Mouse (Mus musculus): Measurements from ENCODE around the gene Zw10.

The Zw10 gene

DNA sequence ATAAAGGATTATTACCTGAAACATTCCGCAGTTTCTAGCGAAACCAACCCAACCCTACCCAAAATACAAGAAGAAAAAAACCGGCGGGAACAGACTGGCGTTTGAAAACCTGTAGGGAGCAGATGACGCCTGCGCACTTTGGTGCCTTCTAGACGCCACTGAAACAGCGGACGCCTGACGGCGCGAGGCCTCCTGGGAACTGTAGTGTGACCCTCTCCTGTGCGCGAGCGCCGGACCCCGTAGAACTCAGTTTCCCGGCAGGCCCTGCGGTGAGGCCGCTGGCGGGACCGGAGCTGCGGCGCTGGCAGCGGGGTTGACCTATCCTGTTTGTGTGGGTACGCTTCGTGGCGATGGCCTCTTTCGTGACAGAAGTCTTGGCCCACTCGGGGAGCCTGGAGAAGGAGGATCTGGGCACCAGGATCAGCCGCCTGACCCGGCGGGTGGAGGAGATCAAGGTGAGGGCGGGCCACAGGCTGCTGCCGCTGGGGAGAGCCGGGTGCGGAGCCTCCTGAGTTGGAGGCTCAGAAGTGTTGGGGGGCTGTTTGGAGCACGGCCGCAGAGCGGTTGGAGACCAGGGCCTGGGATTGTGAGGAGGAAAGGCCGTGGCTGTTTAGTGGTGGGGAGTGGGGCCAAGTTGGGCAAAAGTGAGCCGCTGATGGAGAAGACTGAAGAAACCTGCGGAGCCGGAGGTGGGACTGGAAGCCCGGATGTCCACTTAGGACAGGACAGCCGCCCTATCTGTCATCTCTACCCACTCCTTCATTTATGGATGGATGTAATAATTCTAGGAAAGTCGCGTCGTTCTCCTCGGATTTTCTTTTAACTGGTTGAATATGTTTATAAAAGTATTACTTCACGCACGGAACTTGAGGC, at the start of gene Zw10:
Zw10 (plus strand) TSS at position 281 of the 873 bp plus-strand sequence.
- DNase-seq (ENCODE audit: low spot score in 2 of 2) = peak; percentile 94 to 95

DNA sequence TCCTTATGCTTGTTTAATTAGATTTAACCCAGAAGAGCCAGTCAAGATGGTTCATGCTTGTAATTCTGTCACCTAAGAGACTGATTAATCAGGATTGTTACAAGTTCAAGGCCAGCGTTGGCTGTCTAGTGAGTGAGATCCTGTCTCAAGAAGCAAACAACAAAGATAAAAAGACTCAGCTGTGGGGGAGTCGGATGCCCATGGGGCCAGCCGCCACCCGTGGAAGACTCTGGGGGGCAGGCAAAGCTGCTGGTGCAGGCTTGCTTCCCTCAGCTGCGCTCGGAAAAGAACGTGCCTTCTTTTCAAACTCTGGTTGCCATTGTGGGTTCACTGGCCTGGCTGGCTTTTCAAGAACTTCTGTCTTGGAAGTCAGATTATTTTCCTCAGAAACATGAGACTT, 39.6 kb upstream of the Zw10 start:
- no peak for DNase-seq (ENCODE audit: low spot score in 2 of 2)

DNA sequence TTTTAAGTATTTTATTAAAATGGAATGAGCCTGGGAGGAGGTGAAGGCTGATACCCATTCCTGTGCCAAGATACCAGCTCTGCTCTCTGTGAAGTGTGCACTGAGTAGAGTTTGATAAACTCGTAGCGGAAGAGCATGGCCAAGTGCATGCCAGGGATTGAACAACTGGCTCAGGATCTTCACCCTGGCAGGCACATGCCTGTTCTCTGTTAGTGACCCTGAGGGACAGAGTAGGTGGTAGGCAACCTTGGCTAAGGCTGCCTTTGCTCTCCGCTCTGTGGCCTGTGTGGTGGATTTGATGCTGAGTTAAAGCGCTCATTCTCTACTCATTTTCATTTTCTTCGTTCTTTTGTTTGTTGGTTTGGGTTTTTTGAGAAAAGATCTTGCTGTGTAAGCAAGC, 34.1 kb upstream of the Zw10 start:
- no peak for DNase-seq (ENCODE audit: low spot score in 2 of 2)

DNA sequence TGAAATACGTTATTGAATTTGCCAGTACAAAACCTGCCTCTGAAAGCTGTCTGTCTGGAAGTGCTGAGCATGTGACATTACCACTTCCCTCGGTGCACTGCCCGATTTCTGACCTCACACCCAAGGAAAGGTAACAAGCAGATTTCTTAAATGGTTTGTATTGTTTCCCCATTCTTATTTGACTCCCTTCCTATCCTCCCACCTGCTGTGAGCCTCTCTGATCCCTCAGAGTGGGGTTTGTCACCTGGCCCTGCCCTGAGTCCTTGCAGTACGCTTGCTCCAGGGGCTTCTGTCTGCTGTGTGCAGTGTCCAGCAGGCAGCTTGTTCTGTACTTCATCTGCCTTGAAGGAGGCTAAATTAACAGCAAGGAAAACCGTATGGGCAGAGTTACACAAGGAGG, 31.5 kb upstream of the Zw10 start:
- no peak for DNase-seq (ENCODE audit: low spot score in 2 of 2)

DNA sequence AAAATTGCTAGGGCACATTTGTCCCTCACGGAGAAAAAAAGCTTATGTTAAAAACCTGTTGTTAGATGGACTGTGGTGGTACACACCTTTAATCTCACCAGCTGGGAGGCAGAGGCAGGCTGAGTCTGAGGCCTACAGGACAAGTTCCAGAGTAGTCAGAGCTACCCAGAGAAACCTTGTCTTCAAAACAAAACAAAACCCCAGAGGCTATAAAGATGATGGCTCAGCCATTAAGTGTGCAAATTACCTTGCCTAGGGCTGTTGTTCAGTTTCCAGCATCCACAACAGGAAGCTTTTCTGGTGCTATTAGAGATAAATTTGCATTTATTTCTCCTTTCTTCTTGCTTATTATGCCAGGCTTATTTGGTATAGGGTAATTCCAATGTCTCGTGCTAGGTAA, 30.9 kb upstream of the Zw10 start:
- DNase-seq (ENCODE audit: low spot score in 2 of 2) = no peak

DNA sequence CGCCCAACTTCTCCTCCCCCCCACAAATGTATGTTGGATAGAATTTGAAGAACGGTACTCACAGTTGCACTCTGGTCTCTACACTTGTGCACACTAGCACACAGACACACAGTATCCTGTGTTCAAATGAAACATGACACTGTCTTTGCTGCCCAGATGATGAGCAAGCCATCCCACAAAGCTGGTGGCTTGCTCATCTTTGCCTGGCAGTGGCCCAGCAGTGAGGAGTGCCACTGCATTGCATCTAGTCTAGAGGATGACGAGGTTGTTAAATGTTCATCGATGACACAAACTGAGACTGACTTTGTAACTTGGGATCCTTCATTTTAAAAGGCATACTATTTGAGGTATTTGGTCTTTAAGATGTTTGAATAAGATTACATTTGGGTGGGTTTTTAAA, 20.6 kb upstream of the Zw10 start:
- DNase-seq (ENCODE audit: low spot score in 2 of 2) = no peak

DNA sequence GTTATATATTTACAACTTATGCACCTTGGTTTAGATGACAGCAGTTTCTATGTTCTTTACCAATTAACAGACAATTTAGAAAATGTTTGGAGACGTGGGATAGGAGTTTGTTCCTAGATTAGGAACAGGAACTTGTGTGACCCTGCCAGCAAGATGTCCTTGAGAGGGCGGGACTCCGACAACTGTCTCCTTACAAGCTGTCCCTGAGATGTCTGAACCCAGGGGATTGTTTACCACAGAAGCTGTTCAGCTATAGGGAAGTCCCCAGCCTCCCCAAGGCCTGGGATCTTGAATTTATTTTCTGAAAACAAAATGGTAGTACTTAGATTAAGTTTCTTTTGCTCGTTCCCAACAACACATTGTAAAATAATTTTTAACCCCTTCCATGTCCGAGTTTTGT, 4.5 kb upstream of the Zw10 start:
- no peak for DNase-seq (ENCODE audit: low spot score in 2 of 2)

DNA sequence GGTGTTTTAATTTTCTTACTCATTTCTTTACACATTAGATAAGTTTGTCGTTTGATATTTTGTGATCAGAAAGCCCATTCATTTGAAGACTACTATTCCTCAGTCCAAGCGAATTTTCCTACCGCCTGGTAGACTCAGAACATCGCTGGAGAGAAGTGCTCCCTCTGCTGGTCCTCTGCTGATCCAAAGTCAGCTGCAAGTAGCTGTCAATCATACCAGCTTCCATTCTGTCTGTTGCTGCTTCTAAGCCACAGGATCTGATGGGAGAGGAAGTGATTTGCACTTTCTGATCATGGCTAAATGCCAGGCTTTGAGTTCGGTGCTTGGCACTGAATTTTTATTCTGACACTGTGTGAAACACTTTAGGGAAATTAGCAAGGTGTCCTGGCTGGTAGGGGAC, 4.1 kb upstream of the Zw10 start:
- DNase-seq (ENCODE audit: low spot score in 2 of 2) = peak; percentile 36 to 43

DNA sequence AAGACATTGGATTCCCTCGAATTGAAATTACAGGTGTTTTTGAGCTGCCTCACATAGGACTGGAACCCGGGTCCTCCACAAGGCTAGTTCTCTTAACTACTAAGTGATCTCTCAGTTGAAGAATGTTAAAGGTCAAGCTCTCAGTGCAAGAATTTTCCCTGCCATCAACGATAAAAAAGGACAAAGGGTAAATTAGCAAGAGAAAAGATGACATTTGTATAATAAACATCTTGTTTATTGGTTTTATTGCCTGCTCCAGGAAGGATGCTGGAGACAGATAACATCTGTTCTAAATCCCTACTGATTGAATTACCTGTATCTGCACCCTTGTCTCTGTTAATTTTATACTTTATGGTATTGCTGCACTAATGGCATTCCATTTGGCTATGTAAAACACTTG, 1.4 kb upstream of the Zw10 start:
- no peak for DNase-seq (ENCODE audit: low spot score in 2 of 2)

DNA sequence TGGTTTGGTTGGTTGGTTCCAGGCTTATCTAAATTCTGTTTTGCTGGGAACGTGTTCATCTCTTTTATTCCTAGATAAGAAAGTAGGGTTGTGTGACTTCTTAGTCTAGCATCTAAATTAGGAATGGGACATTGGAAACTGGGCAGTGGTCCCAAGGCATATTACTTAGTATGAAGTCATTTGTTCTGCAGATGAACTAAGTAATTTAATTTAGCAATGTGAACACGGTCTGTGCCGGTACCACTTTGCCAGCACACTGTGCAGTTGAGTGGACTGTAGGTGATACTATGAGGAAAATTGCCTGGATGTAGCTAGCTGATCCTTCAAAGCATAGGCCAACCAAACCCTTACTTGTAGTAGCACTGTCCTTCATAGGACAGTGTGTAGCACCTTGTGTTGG, 21.4 kb downstream of the Zw10 start:
- no peak for DNase-seq (ENCODE audit: low spot score in 2 of 2)

DNA sequence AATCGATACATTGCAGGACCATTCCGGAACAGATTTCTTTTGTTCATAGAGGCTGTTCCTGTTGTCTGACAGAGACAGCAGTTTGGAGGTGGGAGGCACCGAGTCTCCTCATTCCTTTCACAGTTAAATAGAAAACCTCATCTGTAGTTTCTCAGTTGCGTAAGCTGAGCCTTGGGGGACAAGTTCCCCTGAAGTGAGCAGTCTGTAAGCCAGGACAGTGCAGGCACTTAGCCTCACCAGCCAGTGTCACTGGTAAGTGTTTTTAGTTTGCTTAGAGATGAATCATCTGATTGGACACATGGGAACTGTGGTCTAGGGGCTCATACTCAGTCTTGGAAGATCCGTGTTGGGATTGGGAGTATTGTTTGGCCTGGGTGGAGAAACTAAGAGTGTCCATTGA, 25.7 kb downstream of the Zw10 start, which contains the start of gene Tmprss5:
Tmprss5 (plus strand) TSS at position 154 of the 400 bp plus-strand sequence.
- DNase-seq (ENCODE audit: low spot score in 2 of 2) = no peak

DNA sequence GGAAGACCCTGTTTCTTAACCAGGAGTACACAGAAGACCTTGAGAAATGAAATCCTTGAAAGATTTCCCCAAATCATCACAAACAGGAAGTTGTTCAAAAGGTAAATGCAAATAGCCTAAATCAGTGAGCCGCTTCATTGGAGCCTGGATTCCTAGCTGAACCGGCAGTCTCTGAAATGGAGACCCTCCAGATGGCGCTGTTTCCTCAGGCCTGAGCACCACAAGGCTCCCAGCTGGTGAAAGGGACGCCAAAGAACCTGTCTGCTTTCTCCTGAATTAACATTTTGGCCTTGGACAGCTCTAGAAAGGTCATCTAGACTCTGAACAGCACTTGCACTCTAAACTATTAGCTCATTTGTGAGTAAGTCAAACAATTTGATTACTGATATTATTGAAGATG, 26.1 kb downstream of the Zw10 start:
- no peak for DNase-seq (ENCODE audit: low spot score in 2 of 2)

DNA sequence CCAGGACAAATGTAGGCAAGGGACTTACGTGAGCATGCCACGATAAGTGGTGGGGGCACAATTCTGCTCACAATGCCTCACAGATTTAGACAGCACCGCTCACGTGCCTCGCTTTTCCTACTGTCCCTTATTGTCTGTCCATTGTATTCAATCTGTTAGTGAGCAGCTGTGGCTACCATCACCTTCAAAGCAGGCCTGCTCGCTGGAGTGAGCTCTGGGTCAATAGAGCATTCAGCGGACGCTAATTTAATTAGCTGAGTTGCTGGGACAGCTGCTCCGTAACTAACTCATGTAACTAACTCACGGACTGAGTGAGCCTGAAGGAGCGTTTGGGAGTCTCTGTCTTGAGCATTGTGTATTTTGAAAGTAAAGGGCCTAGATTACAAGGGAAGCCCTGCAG, 31.9 kb downstream of the Zw10 start:
- no peak for DNase-seq (ENCODE audit: low spot score in 2 of 2)

DNA sequence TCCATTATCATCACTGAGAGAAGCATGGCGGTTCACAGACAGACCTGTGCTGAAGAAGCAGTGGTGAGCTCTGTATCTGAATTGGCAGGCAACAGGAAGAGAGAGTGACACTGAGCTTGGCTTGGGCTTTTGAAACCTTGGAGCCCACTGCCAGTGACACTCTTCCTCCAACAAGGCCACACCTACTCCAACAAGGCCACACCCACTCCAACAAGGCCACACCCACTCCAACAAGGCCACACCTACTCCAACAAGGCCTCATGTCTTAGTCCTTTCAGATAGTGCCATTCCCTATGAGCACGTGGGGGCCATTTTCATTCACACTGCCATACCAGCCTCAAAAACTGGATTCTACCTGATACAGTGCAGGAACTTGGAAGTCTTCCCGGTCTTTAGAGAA, 43.5 kb downstream of the Zw10 start:
- no peak for DNase-seq (ENCODE audit: low spot score in 2 of 2)

DNA sequence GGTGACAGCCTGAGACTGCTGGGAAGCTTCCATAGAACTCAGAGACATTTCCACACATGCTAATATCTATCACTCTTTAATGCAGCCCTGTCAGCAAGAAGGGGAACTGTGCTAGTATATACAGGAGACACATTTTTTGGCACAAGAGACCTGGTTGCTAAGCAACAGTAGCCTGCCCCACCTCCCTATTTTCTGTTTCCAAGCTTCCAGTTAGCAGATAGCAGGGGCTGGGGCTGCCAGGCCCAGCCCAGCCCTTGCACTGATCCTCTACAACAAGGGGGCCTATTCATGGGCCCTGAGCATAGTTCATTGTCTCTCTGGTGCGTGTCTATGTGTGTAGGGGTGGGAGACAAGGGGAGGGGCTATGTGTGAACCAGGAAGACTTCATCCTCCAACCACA, 46.9 kb downstream of the Zw10 start:
- DNase-seq (ENCODE audit: low spot score in 2 of 2) = no peak

DNA sequence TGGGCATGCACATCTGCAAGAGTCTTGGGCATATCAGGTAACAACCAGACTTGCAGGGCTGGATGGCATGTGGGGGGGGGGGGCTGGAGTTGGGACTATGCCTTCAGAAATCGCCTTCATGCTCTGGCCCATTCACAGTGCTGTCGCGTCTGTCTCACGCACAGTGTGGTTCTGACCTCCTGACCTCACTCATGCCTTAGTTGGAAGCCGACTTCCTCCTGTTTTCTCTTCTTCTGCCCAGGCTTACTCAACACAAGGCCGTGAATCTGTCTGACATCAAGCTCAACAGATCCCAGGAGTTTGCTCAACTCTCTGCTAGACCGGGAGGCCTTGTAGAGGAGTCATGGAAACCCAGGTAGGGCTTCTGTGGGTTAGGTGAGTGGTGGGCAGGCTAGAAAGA, 53.7 kb downstream of the Zw10 start:
- DNase-seq (ENCODE audit: low spot score in 2 of 2) = no peak

DNA sequence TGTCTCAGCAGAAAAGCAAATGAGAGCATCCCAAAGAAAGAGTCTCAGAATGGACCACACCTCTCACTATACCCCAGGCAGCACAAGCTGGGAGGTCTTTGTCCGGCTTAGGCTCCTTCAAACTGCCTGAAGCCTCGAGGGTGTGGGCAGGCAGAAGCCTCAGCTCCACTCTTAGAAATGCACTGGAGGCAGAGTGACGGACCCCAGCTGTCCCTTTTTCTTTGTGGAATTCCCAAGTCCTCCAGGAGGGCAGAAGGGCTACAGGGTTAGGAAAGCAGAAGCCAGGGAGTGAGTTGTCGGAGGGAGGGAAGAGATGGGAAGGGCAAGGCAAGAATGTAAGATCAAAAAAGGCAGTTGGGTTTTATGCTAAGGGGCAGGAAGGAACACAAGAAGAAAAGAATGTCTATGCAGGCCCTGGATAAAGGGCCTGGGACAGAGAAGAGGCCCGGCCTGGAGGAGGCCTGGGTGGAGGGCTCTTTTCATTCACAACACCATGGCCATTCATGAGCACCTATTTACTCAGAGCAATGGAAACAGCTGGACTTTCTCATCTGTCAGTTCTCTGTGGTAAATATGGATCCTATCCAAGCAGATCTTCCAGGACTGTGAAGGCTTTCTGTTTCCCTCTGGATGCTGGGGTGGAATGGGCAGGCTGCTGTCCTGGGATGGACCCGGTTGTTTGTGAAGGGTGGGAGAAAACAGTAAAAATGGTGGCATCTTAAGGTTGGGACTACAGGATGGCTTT, 55.2 kb downstream of the Zw10 start:
- DNase-seq (ENCODE audit: low spot score in 2 of 2) = no peak

DNA sequence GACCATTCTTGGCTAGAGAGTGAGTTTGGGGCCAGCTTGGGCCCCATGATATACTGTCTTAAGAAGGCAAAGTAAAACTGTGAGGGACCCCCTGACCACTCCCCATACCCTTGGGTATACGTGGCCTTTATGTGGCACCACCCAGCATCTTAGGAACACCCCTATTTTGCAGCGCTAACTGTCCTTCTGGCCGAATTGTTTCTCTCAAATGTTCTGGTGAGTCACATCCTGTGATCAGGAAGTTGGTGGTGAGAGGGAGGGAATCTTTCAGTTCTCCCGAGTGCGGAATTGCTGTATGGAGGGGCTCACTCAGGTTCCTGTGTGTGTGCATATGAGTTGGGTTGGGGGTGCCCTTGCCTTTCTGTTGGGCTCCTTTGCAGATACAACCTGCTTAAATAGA, 55.9 kb downstream of the Zw10 start:
- no peak for DNase-seq (ENCODE audit: low spot score in 2 of 2)

DNA sequence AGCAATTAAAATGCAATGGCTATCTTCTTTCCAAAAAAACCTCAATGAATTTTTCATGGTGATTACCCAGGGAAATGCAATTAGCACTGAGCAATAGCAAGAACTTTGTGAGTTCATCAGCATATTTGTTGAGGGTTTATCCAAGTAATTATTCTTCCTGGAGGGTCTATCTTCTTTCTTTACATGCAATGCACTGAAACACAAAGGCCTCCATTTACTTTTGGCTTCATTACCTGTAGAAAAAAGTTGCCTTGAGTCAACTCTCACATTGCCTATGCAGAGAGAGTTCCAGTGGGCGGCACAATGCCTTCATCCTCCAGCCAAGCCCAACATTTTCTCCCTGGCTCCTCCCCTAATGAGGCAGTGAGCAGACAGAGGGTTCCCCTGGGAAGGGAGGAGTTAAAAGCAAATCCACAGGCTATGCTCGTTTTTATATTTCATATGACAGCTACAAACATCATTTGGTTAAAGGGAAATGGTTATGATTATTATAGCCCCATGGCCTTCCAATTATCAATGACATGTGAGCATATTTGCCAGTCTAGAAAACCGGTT, 62.9 kb downstream of the Zw10 start:
- no peak for DNase-seq (ENCODE audit: low spot score in 2 of 2)

DNA sequence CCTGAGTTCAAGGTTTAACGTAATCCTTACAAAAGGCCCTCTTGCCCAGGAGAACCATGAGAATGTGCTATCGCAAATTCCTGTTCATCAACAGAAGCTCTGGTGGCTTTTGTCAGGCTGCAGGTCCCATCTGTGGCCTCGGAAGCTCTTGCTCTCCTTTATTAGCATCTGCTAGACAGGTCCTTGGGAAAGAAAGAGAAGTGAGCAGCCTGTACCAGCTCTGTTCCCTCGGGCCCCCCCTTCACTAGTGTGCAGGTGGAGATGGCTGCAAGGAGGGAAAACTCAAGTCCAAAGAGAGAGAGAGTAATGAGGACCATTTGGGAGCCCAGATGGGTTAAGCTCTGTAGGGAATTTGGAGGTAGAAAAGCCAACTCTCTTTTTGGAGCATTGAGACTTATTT, 64.3 kb downstream of the Zw10 start:
- no peak for DNase-seq (ENCODE audit: low spot score in 2 of 2)

DNA sequence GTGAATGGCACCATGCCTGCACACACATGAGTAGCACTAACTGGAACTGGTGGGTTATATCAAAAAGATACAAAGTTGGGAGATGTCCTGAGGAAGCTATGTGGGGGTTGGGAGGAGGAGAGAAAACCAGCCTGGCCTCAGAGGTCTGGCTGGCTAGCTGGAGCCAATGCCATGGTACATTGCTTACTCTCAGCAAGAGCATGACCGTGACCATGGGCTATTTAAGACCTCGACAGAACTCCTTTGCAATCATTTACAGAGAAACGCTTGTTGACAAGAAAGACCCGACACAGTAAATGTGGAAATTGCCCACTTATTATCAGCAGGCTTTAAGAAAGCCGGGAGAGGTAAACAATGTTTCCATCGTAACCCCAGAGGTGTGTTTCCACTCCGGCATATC, 70.3 kb downstream of the Zw10 start:
- DNase-seq (ENCODE audit: low spot score in 2 of 2) = no peak
